Mouse (Mus musculus) MEL (cell line): ENCODE measurements at regions not wholly inside any gene's neighbourhood (a gene's known extent, or its start where the extent isn't known, plus 50 kb on each side); places are given as distances from the start of the nearest gene placed in this dataset.

ENCODE experiments used
- DNase-seq: peaks from one replicate; pipeline ENCODE4 v3.0.0; 2011; ENCODE audit warnings: low read depth, low spot score
- H3K27ac ChIP-seq: 2 replicates; pipeline ENCODE4 v1.5.1; 2012; ENCODE audit warnings: low read depth, mild to moderate bottlenecking, control low read depth, low read length, moderate library complexity; ENCODE audit not compliant: control insufficient read depth
- H3K27me3 ChIP-seq, 2 experiments: fragments of 150-350 bp in 1 of 2; sonication (generic) in 1 of 2; 2 replicates each; pipeline ENCODE4 v1.6.1; 2012; ENCODE audit warnings: low read length in 2 of 2, mild to moderate bottlenecking in 2 of 2, improper control_type of control experiment in 1 of 2, moderate library complexity in 1 of 2; ENCODE audit not compliant: insufficient read depth in 2 of 2, control insufficient read depth in 1 of 2
- H3K36me3 ChIP-seq, 2 experiments: 2 replicates each; pipeline ENCODE4 v1.6.1; 2012 to 2014; ENCODE audit warnings: low read length in 2 of 2, improper control_type of control experiment in 1 of 2, inconsistent platforms in 1 of 2, mild to moderate bottlenecking in 1 of 2; ENCODE audit not compliant: insufficient read depth in 2 of 2, control insufficient read depth in 1 of 2
- H3K4me1 ChIP-seq, 2 experiments: fragments of 150-350 bp in 1 of 2; sonication (generic) in 1 of 2; 2 replicates each; pipeline ENCODE4 v1.6.1; 2012; ENCODE audit warnings: low read length in 2 of 2, improper control_type of control experiment in 1 of 2, mild to moderate bottlenecking in 1 of 2; ENCODE audit not compliant: insufficient read depth in 2 of 2, control insufficient read depth in 1 of 2
- H3K4me3 ChIP-seq, 2 experiments: fragments of 150-350 bp in 1 of 2; sonication (generic) in 1 of 2; 2 replicates each; pipeline ENCODE4 v1.5.1; 2012; ENCODE audit warnings: low read depth in 2 of 2, low read length in 2 of 2, mild to moderate bottlenecking in 2 of 2, moderate library complexity in 2 of 2, control low read depth in 1 of 2, improper control_type of control experiment in 1 of 2; ENCODE audit not compliant: control insufficient read depth in 1 of 2, insufficient read depth in 1 of 2
- H3K79me2 ChIP-seq: 2 replicates; pipeline ENCODE4 v1.6.1; 2012; ENCODE audit warnings: mild to moderate bottlenecking, low read length, moderate library complexity; ENCODE audit not compliant: control insufficient read depth, poor library complexity, insufficient read depth
- H3K9ac ChIP-seq: 2 replicates; pipeline ENCODE4 v1.6.1; 2012; ENCODE audit warnings: low read depth, mild to moderate bottlenecking, control low read depth, low read length, moderate library complexity; ENCODE audit not compliant: control insufficient read depth, poor library complexity, severe bottlenecking
- H3K9me3 ChIP-seq: fragments of 150-350 bp; sonication (generic); replicated peaks from 2 replicates; pipeline ENCODE4 v1.6.1; 2012; ENCODE audit warnings: mild to moderate bottlenecking, low read length, improper control_type of control experiment, moderate library complexity; ENCODE audit not compliant: insufficient read depth
- BHLHE40 ChIP-seq: IDR thresholded peaks from 2 replicates; pipeline ENCODE4 v1.6.1; 2012; ENCODE audit warnings: low read depth, mild to moderate bottlenecking, inconsistent platforms, low read length, improper control_type of control experiment, borderline replicate concordance
- CHD1 ChIP-seq: IDR thresholded peaks from 2 replicates; pipeline ENCODE4 v1.6.1; 2012; ENCODE audit warnings: low read depth, mild to moderate bottlenecking, inconsistent platforms, low read length, improper control_type of control experiment
- CTCF ChIP-seq, 3 experiments: IDR thresholded peaks in 2 of 3; conservative IDR thresholded peaks in 1 of 3; 2 replicates each; pipeline ENCODE4 v1.5.1; 2011 to 2012; ENCODE audit warnings: low read length in 3 of 3, low read depth in 2 of 3, mild to moderate bottlenecking in 2 of 3, improper control_type of control experiment in 1 of 3, inconsistent platforms in 1 of 3, mixed read lengths in 1 of 3, moderate library complexity in 1 of 3; ENCODE audit not compliant: control insufficient read depth in 1 of 3, insufficient read depth in 1 of 3, poor library complexity in 1 of 3, severe bottlenecking in 1 of 3
- E2F4 ChIP-seq: IDR thresholded peaks from 2 replicates; pipeline ENCODE4 v1.6.1; 2011; ENCODE audit warnings: low read depth, low read length, improper control_type of control experiment, borderline replicate concordance
- EP300 ChIP-seq, 2 experiments: IDR thresholded peaks; 2 replicates each; pipeline ENCODE4 v1.6.1; 2011; ENCODE audit warnings: improper control_type of control experiment in 2 of 2, low read length in 2 of 2, low read depth in 1 of 2, mild to moderate bottlenecking in 1 of 2
- ETS1 ChIP-seq: IDR thresholded peaks from 2 replicates; pipeline ENCODE4 v1.6.1; 2012; ENCODE audit warnings: low read depth, mild to moderate bottlenecking, inconsistent platforms, low read length, improper control_type of control experiment, moderate library complexity
- GABPA ChIP-seq: IDR thresholded peaks from 2 replicates; pipeline ENCODE4 v1.6.1; 2012; ENCODE audit warnings: low read depth, mild to moderate bottlenecking, inconsistent platforms, low read length, improper control_type of control experiment, moderate library complexity
- HCFC1 ChIP-seq: IDR thresholded peaks from 2 replicates; pipeline ENCODE4 v1.6.1; 2012; ENCODE audit warnings: low read depth, mild to moderate bottlenecking, inconsistent platforms, low read length, improper control_type of control experiment, moderate library complexity
- MAFK ChIP-seq: IDR thresholded peaks from 2 replicates; pipeline ENCODE4 v1.6.1; 2011; ENCODE audit warnings: low read depth, mild to moderate bottlenecking, low read length, improper control_type of control experiment, borderline replicate concordance
- MAX ChIP-seq: IDR thresholded peaks from 2 replicates; pipeline ENCODE4 v1.6.1; 2011; ENCODE audit warnings: low read length, improper control_type of control experiment
- MAZ ChIP-seq: IDR thresholded peaks from 2 replicates; pipeline ENCODE4 v1.6.1; 2012; ENCODE audit warnings: low read depth, mild to moderate bottlenecking, inconsistent platforms, low read length, improper control_type of control experiment
- MEF2A ChIP-seq: IDR thresholded peaks from 2 replicates; pipeline ENCODE4 v1.6.1; 2014; ENCODE audit warnings: low read depth, mild to moderate bottlenecking, inconsistent platforms, low read length, improper control_type of control experiment; ENCODE audit not compliant: poor library complexity, insufficient replicate concordance, severe bottlenecking; ENCODE audit errors: extremely low read depth
- MYB ChIP-seq: IDR thresholded peaks from 2 replicates; pipeline ENCODE4 v1.6.1; 2011; ENCODE audit warnings: mild to moderate bottlenecking, low read depth, low read length, improper control_type of control experiment
- MYC ChIP-seq: IDR thresholded peaks from 2 replicates; pipeline ENCODE4 v1.6.1; 2011; ENCODE audit warnings: low read depth, mild to moderate bottlenecking, low read length, improper control_type of control experiment, moderate library complexity
- NELFE ChIP-seq: IDR thresholded peaks from 2 replicates; pipeline ENCODE4 v1.6.1; 2011; ENCODE audit warnings: low read depth, low read length, improper control_type of control experiment
- NRF1 ChIP-seq: IDR thresholded peaks from 2 replicates; pipeline ENCODE4 v1.6.1; 2014; ENCODE audit warnings: low read depth, mild to moderate bottlenecking, inconsistent platforms, low read length, improper control_type of control experiment, moderate library complexity; ENCODE audit not compliant: poor library complexity, insufficient read depth, severe bottlenecking
- POLR2AphosphoS5 ChIP-seq: IDR thresholded peaks from 2 replicates; pipeline ENCODE4 v1.6.1; 2012; ENCODE audit warnings: low read depth, borderline replicate concordance, mild to moderate bottlenecking, inconsistent platforms, low read length, moderate library complexity, mixed read lengths
- RCOR1 ChIP-seq: IDR thresholded peaks from 2 replicates; pipeline ENCODE4 v1.6.1; 2012; ENCODE audit warnings: low read depth, mild to moderate bottlenecking, inconsistent platforms, low read length, improper control_type of control experiment
- SIN3A ChIP-seq: IDR thresholded peaks from 2 replicates; pipeline ENCODE4 v1.6.1; 2012; ENCODE audit warnings: low read length, improper control_type of control experiment, inconsistent platforms
- TAL1 ChIP-seq: IDR thresholded peaks from 2 replicates; pipeline ENCODE4 v1.6.1; 2012; ENCODE audit warnings: mild to moderate bottlenecking, inconsistent platforms, low read length, moderate library complexity, mixed read lengths
- TBP ChIP-seq: IDR thresholded peaks from 2 replicates; pipeline ENCODE4 v1.8.0; 2011; ENCODE audit warnings: low read depth, low read length, improper control_type of control experiment
- UBTF ChIP-seq: IDR thresholded peaks from 2 replicates; pipeline ENCODE4 v1.6.1; 2012; ENCODE audit warnings: low read depth, mild to moderate bottlenecking, inconsistent platforms, low read length, improper control_type of control experiment, moderate library complexity, borderline replicate concordance; ENCODE audit not compliant: insufficient read depth
- USF1 ChIP-seq: IDR thresholded peaks from 2 replicates; pipeline ENCODE4 v1.6.1; 2014; ENCODE audit warnings: low read depth, mild to moderate bottlenecking, inconsistent platforms, low read length, improper control_type of control experiment, moderate library complexity
- USF2 ChIP-seq, 2 experiments: IDR thresholded peaks; 2 replicates each; pipeline ENCODE4 v1.6.1; 2011 to 2012; ENCODE audit warnings: improper control_type of control experiment in 2 of 2, low read length in 2 of 2, borderline replicate concordance in 1 of 2, inconsistent platforms in 1 of 2, low read depth in 1 of 2, mild to moderate bottlenecking in 1 of 2; ENCODE audit not compliant: insufficient read depth in 1 of 2
- ZC3H11A ChIP-seq: IDR thresholded peaks from 2 replicates; pipeline ENCODE4 v1.6.1; 2012; ENCODE audit warnings: low read depth, mild to moderate bottlenecking, inconsistent platforms, low read length, improper control_type of control experiment
- ZKSCAN1 ChIP-seq: IDR thresholded peaks from 2 replicates; pipeline ENCODE4 v1.6.1; 2012; ENCODE audit warnings: low read depth, mild to moderate bottlenecking, inconsistent platforms, low read length, improper control_type of control experiment, moderate library complexity
- ZMIZ1 ChIP-seq: IDR thresholded peaks from 2 replicates; pipeline ENCODE4 v1.6.1; 2012; ENCODE audit warnings: low read depth, mild to moderate bottlenecking, inconsistent platforms, low read length, improper control_type of control experiment, moderate library complexity

DNA sequence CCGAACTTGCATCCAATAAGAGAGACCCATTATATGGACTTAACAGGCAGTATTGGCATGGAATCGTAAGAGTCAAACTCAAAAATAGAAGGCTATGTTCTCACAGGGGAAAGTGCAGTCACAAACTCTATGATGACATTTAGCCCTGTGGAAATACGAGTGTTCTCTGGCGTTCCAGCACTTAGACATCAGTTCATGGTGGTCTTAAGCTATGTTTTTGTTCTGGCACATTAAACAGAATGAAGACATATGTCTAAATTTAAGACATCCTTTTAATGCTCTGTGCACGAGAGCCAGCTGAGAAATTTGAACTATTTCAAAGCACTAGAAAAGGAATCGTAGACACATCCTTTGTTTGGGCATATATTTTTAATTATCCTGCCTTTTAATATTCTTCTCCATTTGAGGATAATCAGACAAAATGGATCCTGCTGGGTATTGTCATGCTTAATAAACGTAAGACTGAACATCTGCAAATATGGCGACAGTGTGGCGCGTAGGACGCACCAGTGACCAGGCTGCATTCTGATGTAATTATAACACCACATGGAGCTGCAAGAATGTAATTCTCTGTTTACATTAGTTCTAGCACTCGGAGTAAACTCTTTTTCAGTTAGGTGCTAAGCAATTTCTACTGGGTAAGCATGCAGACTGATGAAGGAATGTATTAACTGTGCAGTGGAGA is 114.3 kb downstream of the Dkk1 start:
- H3K4me1 ChIP-seq: no peaks in the 10 kb centered on the region
- no peak overlapping the region for H3K4me3 ChIP-seq
- no peaks in the 10 kb centered on the region for H3K79me2 ChIP-seq
- DNase-seq: no peak
- no peaks in the 10 kb centered on the region for H3K27me3 ChIP-seq
- TF ChIP-seq ZC3H11A (no peak), CTCF (IDR thresholded peaks at IDR 0.05 in 2 of 3, conservative IDR thresholded peaks at IDR 0.05 in 1 of 3; ENCODE audit: control insufficient read depth in 1 of 3, insufficient read depth in 1 of 3, low read depth in 2 of 3, low read length in 3 of 3, poor library complexity in 1 of 3, severe bottlenecking in 1 of 3) (no peak), MYB (no peak), E2F4 (no peak)
- no peaks in the 10 kb centered on the region for H3K9me3 ChIP-seq
- no peak overlapping the region for H3K9ac ChIP-seq
- H3K36me3 ChIP-seq: no peaks in the 10 kb centered on the region
- H3K27ac ChIP-seq: no peak overlapping the region

DNA sequence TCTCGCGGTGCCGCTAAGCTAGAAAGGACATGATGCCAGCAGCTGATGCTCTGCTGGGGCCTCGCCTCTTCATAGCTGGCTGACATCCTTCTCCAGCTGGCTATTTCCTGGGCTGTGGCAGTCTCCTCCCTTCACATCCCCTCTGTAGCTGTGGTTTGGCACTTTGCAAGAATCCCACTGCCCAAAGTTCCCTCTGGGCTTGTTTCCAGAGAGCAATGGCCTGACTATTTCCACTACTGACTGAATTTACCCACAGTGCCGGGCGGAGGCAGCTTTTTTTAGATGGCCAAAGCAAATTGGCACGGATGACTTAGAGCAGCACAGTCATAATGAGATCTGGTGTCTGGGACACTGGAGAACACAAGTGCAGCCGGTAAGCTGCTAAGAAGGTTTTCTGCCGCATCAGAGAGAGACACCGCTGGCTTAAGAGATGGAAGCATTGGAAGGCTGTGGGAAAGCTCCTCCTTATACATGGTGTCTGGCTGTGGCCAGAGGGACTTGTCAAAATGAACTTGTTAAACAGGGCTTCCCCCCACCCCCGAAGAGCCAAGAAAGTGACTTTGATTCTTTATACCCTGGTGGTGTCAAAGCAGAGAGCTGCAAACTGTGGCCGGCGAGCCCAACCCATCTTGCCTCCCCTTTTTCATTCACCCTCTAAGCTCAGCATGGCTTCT is 98.5 kb downstream of the Dkk1 start:
- Histone ChIP-seq H3K27ac (no peak overlapping the region), H3K4me3 (no peak overlapping the region)

DNA sequence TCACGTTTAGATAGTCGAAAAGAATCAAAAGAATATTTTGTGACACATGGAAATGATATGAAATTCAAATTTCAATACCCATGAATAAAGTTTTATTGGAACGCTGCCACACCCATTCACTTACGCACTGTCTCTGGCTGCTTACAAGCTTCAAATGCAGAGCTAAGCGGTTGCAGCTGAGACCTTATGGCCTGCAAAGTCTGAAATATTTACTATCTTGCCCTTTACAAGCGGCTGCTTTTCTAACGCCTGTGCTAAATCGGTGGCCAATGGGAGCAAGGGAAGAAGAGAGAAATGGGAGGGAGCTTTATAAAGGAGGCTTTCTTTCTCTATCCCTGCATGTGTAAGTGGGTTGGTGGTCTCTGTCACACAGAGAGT is 97.9 kb downstream of the Dkk1 start:
- Histone ChIP-seq H3K36me3 (no peaks in the 10 kb centered on the region), H3K9ac (no peak overlapping the region), H3K4me3 (no peak overlapping the region), H3K4me1 (no peaks in the 10 kb centered on the region), H3K79me2 (no peaks in the 10 kb centered on the region), H3K27ac (no peak overlapping the region), H3K9me3 (no peaks in the 10 kb centered on the region), H3K27me3 (no peaks in the 10 kb centered on the region)
- no peak for DNase-seq
- TF ChIP-seq USF1 (no peak), MYB (no peak), MAFK (no peak), UBTF (no peak), MYC (no peak), NRF1 (no peak), ZC3H11A (no peak), CHD1 (no peak), NELFE (no peak), MEF2A (no peak), ETS1 (no peak), SIN3A (no peak), EP300 (IDR thresholded peaks at IDR 0.05; ENCODE audit: low read depth in 1 of 2, low read length in 2 of 2) (no peak), RCOR1 (no peak)

More for the DNA sequence above, 98.5 kb downstream of the Dkk1 start:
- DNase-seq: no peak
- no peaks in the 10 kb centered on the region for H3K36me3 ChIP-seq
- H3K9me3 ChIP-seq: no peaks in the 10 kb centered on the region
- no peaks in the 10 kb centered on the region for H3K4me1 ChIP-seq
- no peaks in the 10 kb centered on the region for H3K79me2 ChIP-seq
- no peak overlapping the region for H3K9ac ChIP-seq
- TF ChIP-seq MYB (no peak), E2F4 (no peak), BHLHE40 (no peak), USF2 (IDR thresholded peaks at IDR 0.05; ENCODE audit: borderline replicate concordance in 1 of 2, insufficient read depth in 1 of 2, low read depth in 1 of 2, low read length in 2 of 2) (no peak), GABPA (no peak), MAFK (no peak), CHD1 (no peak), MAX (no peak), MEF2A (no peak), POLR2AphosphoS5 (no peak), ZKSCAN1 (no peak), HCFC1 (no peak), ZMIZ1 (no peak), TAL1 (no peak), NELFE (no peak), SIN3A (no peak), TBP (no peak), ZC3H11A (no peak), USF1 (no peak), MAZ (no peak)
- TF ChIP-seq, all 39 proteins: peak for 0
- H3K27me3 ChIP-seq: no peaks in the 10 kb centered on the region
